Mouse (Mus musculus) CH12.LX (cell line): ENCODE results near the gene Slc9a4. TPM values are rescaled to one million over a fixed set of nuclear protein-coding genes. Genes with fewer than 3 reads are reported as not detected.

Source experiments
- DNase-seq: peaks from one replicate; pipeline ENCODE4 v3.0.0-alpha.2; 2013; ENCODE audit errors: extremely low read depth
- H3K27ac ChIP-seq: 2 replicates; pipeline ENCODE4 v1.5.1; 2012; ENCODE audit warnings: low read depth, mild to moderate bottlenecking, control low read depth, moderate library complexity; ENCODE audit not compliant: insufficient read depth
- H3K27me3 ChIP-seq: replicated peaks from 2 replicates; pipeline ENCODE3; 2012; ENCODE audit warnings: inconsistent platforms
- H3K36me3 ChIP-seq, 2 experiments: replicated peaks in 1 of 2; 2 replicates each; pipeline versions ENCODE3 to v1.6.1; 2012; ENCODE audit warnings: inconsistent platforms in 1 of 2, low read length in 1 of 2, mild to moderate bottlenecking in 1 of 2, mixed read lengths in 1 of 2, moderate library complexity in 1 of 2; ENCODE audit not compliant: control insufficient read depth in 1 of 2, insufficient read depth in 1 of 2
- H3K4me1 ChIP-seq, 2 experiments: 2 replicates each; pipeline ENCODE4 v1.6.1; 2012; ENCODE audit warnings: inconsistent platforms in 1 of 2, moderate library complexity in 1 of 2; ENCODE audit not compliant: insufficient read depth in 2 of 2, control insufficient read depth in 1 of 2
- H3K4me2 ChIP-seq: 2 replicates; pipeline ENCODE4 v1.6.1; 2012; ENCODE audit warnings: low read depth, mild to moderate bottlenecking, control low read depth; ENCODE audit not compliant: poor library complexity, insufficient read depth, severe bottlenecking
- H3K4me3 ChIP-seq, 3 experiments: fragments of 150-350 bp in 1 of 3; sonication (generic) in 1 of 3; replicated peaks in 1 of 3; 2 replicates each; pipeline versions ENCODE3 to v1.5.1; 2011 to 2012; ENCODE audit warnings: low read depth in 2 of 3, low read length in 2 of 3, mild to moderate bottlenecking in 2 of 3, moderate library complexity in 2 of 3, control low read depth in 1 of 3, improper control_type of control experiment in 1 of 3, inconsistent platforms in 1 of 3, mixed read lengths in 1 of 3; ENCODE audit not compliant: poor library complexity in 1 of 3
- H3K79me2 ChIP-seq: replicated peaks from 2 replicates; pipeline ENCODE4 v1.6.1; 2012; ENCODE audit warnings: mild to moderate bottlenecking, moderate library complexity; ENCODE audit not compliant: control insufficient read depth, poor library complexity, insufficient read depth, severe bottlenecking; ENCODE audit errors: extremely low read depth
- H3K9ac ChIP-seq: 2 replicates; pipeline ENCODE4 v1.6.1; 2012; ENCODE audit warnings: low read depth, mild to moderate bottlenecking, control low read depth, moderate library complexity; ENCODE audit not compliant: insufficient read depth
- H3K9me3 ChIP-seq: replicated peaks from 2 replicates; pipeline ENCODE3; 2012; ENCODE audit warnings: low read length, inconsistent platforms, mixed read lengths
- CHD1 ChIP-seq: IDR thresholded peaks from 2 replicates; pipeline ENCODE4 v1.6.1; 2012; ENCODE audit warnings: low read depth, low read length, improper control_type of control experiment, inconsistent platforms
- CHD2 ChIP-seq: IDR thresholded peaks from 2 replicates; pipeline ENCODE4 v1.6.1; 2011; ENCODE audit warnings: low read length, improper control_type of control experiment
- CTCF ChIP-seq, 2 experiments: IDR thresholded peaks in 1 of 2; conservative IDR thresholded peaks in 1 of 2; 2 replicates each; pipeline ENCODE4 v1.5.1; 2011 to 2012; ENCODE audit warnings: low read depth in 2 of 2, low read length in 2 of 2, improper control_type of control experiment in 1 of 2, inconsistent platforms in 1 of 2, mild to moderate bottlenecking in 1 of 2, moderate library complexity in 1 of 2
- E2F4 ChIP-seq: IDR thresholded peaks from 2 replicates; pipeline ENCODE4 v1.6.1; 2011; ENCODE audit warnings: low read depth, low read length, improper control_type of control experiment; ENCODE audit not compliant: insufficient replicate concordance
- ETS1 ChIP-seq: conservative IDR thresholded peaks from 2 replicates; pipeline ENCODE4 v1.6.1; 2012; ENCODE audit warnings: low read depth, mild to moderate bottlenecking, inconsistent platforms, low read length, improper control_type of control experiment, moderate library complexity
- HCFC1 ChIP-seq: IDR thresholded peaks from 2 replicates; pipeline ENCODE4 v1.6.1; 2012; ENCODE audit warnings: low read depth, mild to moderate bottlenecking, inconsistent platforms, low read length, improper control_type of control experiment
- JUND ChIP-seq: conservative IDR thresholded peaks from 2 replicates; pipeline ENCODE4 v1.6.1; 2011; ENCODE audit warnings: low read depth, low read length, improper control_type of control experiment
- KAT2A ChIP-seq: IDR thresholded peaks from 2 replicates; pipeline ENCODE4 v1.6.1; 2012; ENCODE audit warnings: low read length, improper control_type of control experiment, inconsistent platforms; ENCODE audit not compliant: insufficient replicate concordance
- MAX ChIP-seq: IDR thresholded peaks from 2 replicates; pipeline ENCODE4 v1.6.1; 2011; ENCODE audit warnings: low read length, improper control_type of control experiment
- MEF2A ChIP-seq: IDR thresholded peaks from 2 replicates; pipeline ENCODE4 v1.6.1; 2014; ENCODE audit warnings: low read depth, mild to moderate bottlenecking, inconsistent platforms, low read length, improper control_type of control experiment, borderline replicate concordance
- NRF1 ChIP-seq: IDR thresholded peaks from 2 replicates; pipeline ENCODE4 v1.6.1; 2014; ENCODE audit warnings: low read depth, mild to moderate bottlenecking, inconsistent platforms, low read length, improper control_type of control experiment, moderate library complexity
- PAX5 ChIP-seq: IDR thresholded peaks from 2 replicates; pipeline ENCODE4 v1.6.1; 2012; ENCODE audit warnings: low read length, inconsistent platforms, mixed read lengths
- POLR2A ChIP-seq: IDR thresholded peaks from 2 replicates; pipeline ENCODE4 v1.6.1; 2011; ENCODE audit warnings: low read depth, mild to moderate bottlenecking, improper control_type of control experiment, low read length
- RAD21 ChIP-seq: IDR thresholded peaks from 2 replicates; pipeline ENCODE4 v1.6.1; 2011; ENCODE audit warnings: low read depth, mild to moderate bottlenecking, low read length, improper control_type of control experiment, moderate library complexity
- SIN3A ChIP-seq: IDR thresholded peaks from 2 replicates; pipeline ENCODE4 v1.6.1; 2012; ENCODE audit warnings: low read length, improper control_type of control experiment, inconsistent platforms
- SMC3 ChIP-seq: IDR thresholded peaks from 2 replicates; pipeline ENCODE4 v1.6.1; 2011; ENCODE audit warnings: low read depth, low read length, improper control_type of control experiment
- TBP ChIP-seq: conservative IDR thresholded peaks from 2 replicates; pipeline ENCODE4 v1.6.1; 2011; ENCODE audit warnings: low read depth, low read length, improper control_type of control experiment
- TCF12 ChIP-seq: IDR thresholded peaks from 2 replicates; pipeline ENCODE4 v1.6.1; 2014; ENCODE audit warnings: low read depth, mild to moderate bottlenecking, inconsistent platforms, low read length, improper control_type of control experiment
- UBTF ChIP-seq: IDR thresholded peaks from 2 replicates; pipeline ENCODE4 v1.6.1; 2012; ENCODE audit warnings: low read depth, mild to moderate bottlenecking, inconsistent platforms, low read length, improper control_type of control experiment, moderate library complexity
- USF2 ChIP-seq: conservative IDR thresholded peaks from 2 replicates; pipeline ENCODE4 v1.6.1; 2011; ENCODE audit warnings: low read depth, low read length, improper control_type of control experiment
- ZC3H11A ChIP-seq: IDR thresholded peaks from 2 replicates; pipeline ENCODE4 v1.6.1; 2012; ENCODE audit warnings: low read depth, mild to moderate bottlenecking, inconsistent platforms, low read length, improper control_type of control experiment
- ZKSCAN1 ChIP-seq: IDR thresholded peaks from 2 replicates; pipeline ENCODE4 v1.6.1; 2012; ENCODE audit warnings: low read depth, inconsistent platforms, low read length, improper control_type of control experiment, borderline replicate concordance
- ZMIZ1 ChIP-seq: IDR thresholded peaks from 2 replicates; pipeline ENCODE4 v1.6.1; 2012; ENCODE audit warnings: low read depth, mild to moderate bottlenecking, inconsistent platforms, low read length, improper control_type of control experiment
- ZNF384 ChIP-seq: IDR thresholded peaks from 2 replicates; pipeline ENCODE4 v1.6.1; 2012; ENCODE audit warnings: low read depth, low read length, improper control_type of control experiment, inconsistent platforms
- dilution Hi-C: fragments of 300-500 bp; cut with MboI; formaldehyde crosslinking; loops from 2 replicates; pipeline ENCODE4 v1.14.3; 2020; ENCODE audit warnings: low sequenced_read_pairs; ENCODE audit not compliant: extremely low pct_unique_long_range_greater_than_20kb, extremely low pct_ligation_motif_present
- in situ Hi-C: fragments of 300-500 bp; cut with MboI; formaldehyde crosslinking; loops from 3 replicates; pipeline ENCODE4 v1.14.3; 2019; ENCODE audit warnings: low sequenced_read_pairs, low pct_ligation_motif_present, low pct_unique_long_range_greater_than_20kb, mixed read lengths
- polyA plus RNA-seq: library from polyadenylated mRNA; unstranded; fragments of >175 nt; gene quantifications from 2 replicates; pipeline ENCODE4 v1.2.1, GENCODE M21; 2012; ENCODE audit warnings: low read depth; ENCODE audit not compliant: insufficient read length
- total RNA-seq, 2 experiments: library from RNA; depleted of rRNA; stranded (reverse); fragments of 300-350 nt in 1 of 2; fragments of >200 nt in 1 of 2; gene quantifications; 2 replicates each; pipeline ENCODE4 v1.2.3; 2012 to 2014

The Slc9a4 gene
- total RNA-seq (2012; rRNA removed) (not detected in 2 replicates), total RNA-seq (2014; rRNA removed) (0.07 and 1.2 TPM in 2 replicates), polyA plus RNA-seq (0.18 and 0.31 TPM in 2 replicates)

DNA sequence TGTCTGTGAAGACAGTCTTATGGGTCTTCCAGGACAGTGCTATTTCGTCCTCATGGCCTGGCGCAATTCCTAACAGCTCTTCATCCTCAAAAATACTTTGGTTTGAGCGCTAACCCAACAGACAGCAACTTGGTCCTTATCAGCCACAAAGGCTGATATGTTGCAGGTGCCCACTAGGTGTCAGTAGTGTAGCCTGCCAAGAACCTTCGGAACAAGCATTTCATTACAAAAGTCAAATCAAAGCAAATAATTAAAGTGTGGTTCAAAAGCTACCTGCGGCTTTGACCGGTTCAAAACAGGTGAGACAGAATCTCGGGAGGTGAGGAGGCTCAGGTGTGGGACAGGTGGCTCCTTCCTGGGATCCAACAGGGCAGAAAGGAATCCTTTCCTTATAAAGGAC is at the start of gene Slc9a4:
TSS of gene Slc9a4 (plus strand) at position 298 of the 400 bp plus-strand sequence.
- H3K9ac ChIP-seq: no peak within 1 kb of the TSS
- dilution Hi-C loops (no loop called here), in situ Hi-C loops (loop anchor here (10.0 kb wide), 1 partner anchor 75 kb away; no protein-coding TSS in a partner anchor)
- no peak within 1 kb of the TSS for H3K27ac ChIP-seq
- TF ChIP-seq ZMIZ1 (no peak), TBP (no peak), USF2 (no peak), SMC3 (peak; percentile 72), NRF1 (no peak), ZNF384 (no peak), SIN3A (no peak), RAD21 (peak; percentile 68), CTCF (conservative IDR thresholded peaks at IDR 0.05 in 1 of 2, IDR thresholded peaks at IDR 0.05 in 1 of 2; ENCODE audit: low read depth in 2 of 2, low read length in 2 of 2) (peak; percentile 61 to 64)
- H3K36me3 ChIP-seq: no peaks in the 10 kb centered on the region
- H3K9me3 ChIP-seq: no peaks in the 10 kb centered on the region
- H3K4me2 ChIP-seq: no peak within 1 kb of the TSS
- H3K4me3 ChIP-seq: no peak within 1 kb of the TSS
- H3K79me2 ChIP-seq: no peaks in the 10 kb centered on the region
- no peaks in the 10 kb centered on the region for H3K27me3 ChIP-seq
- peak; percentile 51 for DNase-seq
- peaks cover 0 to under 1% of the 10 kb centered on the region in 2 experiments; a peak in 1 of 4 replicates for H3K4me1 ChIP-seq

- no peak for DNase-seq
- dilution Hi-C loops: no loop called here
- H3K9me3 ChIP-seq: no peaks in the 10 kb centered on the region
- no peak overlapping the region for H3K27ac ChIP-seq
- H3K9ac ChIP-seq: no peak overlapping the region
- in situ Hi-C loops: loop anchor here (5.0 to 25.0 kb wide), 3 partner anchors 155 to 525 kb away; no protein-coding TSS in a partner anchor
- H3K4me2 ChIP-seq: no peak overlapping the region
- H3K79me2 ChIP-seq: no peaks in the 10 kb centered on the region
- TF ChIP-seq CHD2 (no peak), RAD21 (no peak; the same call in none of the 2 replicates), CTCF (conservative IDR thresholded peaks at IDR 0.05 in 1 of 2, IDR thresholded peaks at IDR 0.05 in 1 of 2; ENCODE audit: low read depth in 2 of 2, low read length in 2 of 2) (peak in 1 of 2 experiments; percentile 24; a peak in 2 of 4 replicates), SMC3 (no peak)
- no peaks in the 10 kb centered on the region for H3K27me3 ChIP-seq
- no peak overlapping the region for H3K4me3 ChIP-seq
- peaks cover 0 to 23% of the 10 kb centered on the region in 2 experiments for H3K36me3 ChIP-seq
- peaks cover 0 to 3% of the 10 kb centered on the region in 2 experiments; a peak in 2 of 4 replicates for H3K4me1 ChIP-seq
Measured at GRCm38 (mm10) chr1:40537577-40537976, 42.3 kb upstream of the Slc9a4 start.

- Histone ChIP-seq H3K9ac (no peak overlapping the region), H3K4me3 (no peak overlapping the region), H3K9me3 (no peaks in the 10 kb centered on the region), H3K79me2 (no peaks in the 10 kb centered on the region), H3K27me3 (no peaks in the 10 kb centered on the region), H3K4me2 (no peak overlapping the region; the same call in 1 of the 2 replicates), H3K36me3 (peaks cover 0 to 50% of the 10 kb centered on the region in 2 experiments), H3K4me1 (peaks cover 0 to 13% of the 10 kb centered on the region in 2 experiments; a peak in 2 of 4 replicates), H3K27ac (no peak overlapping the region)
- peak; percentile 67 for DNase-seq
- dilution Hi-C loops (no loop called here), in situ Hi-C loops (loop anchor here (25.0 kb wide), 2 partner anchors 432 to 532 kb away; no protein-coding TSS in a partner anchor)
- TF ChIP-seq PAX5 (no peak), E2F4 (no peak), POLR2A (no peak), TCF12 (no peak), UBTF (no peak), USF2 (no peak), KAT2A (no peak), ETS1 (no peak), CHD1 (no peak), CTCF (conservative IDR thresholded peaks at IDR 0.05 in 1 of 2, IDR thresholded peaks at IDR 0.05 in 1 of 2; ENCODE audit: low read depth in 2 of 2, low read length in 2 of 2) (peak; percentile 36 to 85; a peak in 3 of 4 replicates), ZKSCAN1 (no peak), TBP (no peak), SMC3 (peak; percentile 81), CHD2 (no peak), NRF1 (no peak), ZC3H11A (peak; percentile 48), JUND (no peak), MEF2A (no peak), SIN3A (no peak), MAX (no peak), HCFC1 (no peak)
Measured at GRCm38 (mm10) chr1:40544650-40545049, 35.2 kb upstream of the Slc9a4 start.
